Comparison of ENCODE assay signal across 8 mouse cellular contexts in the genomic region with DNA sequence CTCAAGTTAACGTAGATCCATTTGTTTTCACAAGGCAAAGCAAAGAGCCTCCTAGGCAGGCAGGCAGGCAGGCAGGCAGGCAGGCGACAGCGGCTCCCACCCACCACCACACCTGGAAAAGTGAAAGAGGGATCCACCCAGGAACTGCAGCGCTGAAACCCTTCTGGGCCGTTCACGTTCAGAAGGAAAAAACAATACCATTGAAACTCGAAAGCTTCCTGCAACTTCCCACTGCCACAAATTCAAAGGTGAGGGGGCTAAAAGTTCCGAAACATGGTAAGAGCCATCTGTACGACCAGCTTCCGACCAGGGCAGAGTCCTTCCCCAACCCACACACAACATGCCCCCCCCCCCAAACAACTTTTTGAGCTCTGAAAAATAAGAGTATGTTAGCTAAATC. TPM values are rescaled to one million over a fixed set of nuclear protein-coding genes. Genes with fewer than 3 reads are reported as not detected.
DNase-seq lines count a peak whose midpoint lies in the region; ATAC-seq and TF ChIP-seq lines count a peak whose summit lies in the region.

No protein-coding gene starts in this region.

- H3K9me3 ChIP-seq in heart, embryonic 10.5 days, result no peaks in the 10 kb centered on the region
- H3K9me3 ChIP-seq in midbrain, embryonic 16.5 days (replicated peaks; ENCODE audit: control insufficient read depth, low read length, poor library complexity, severe bottlenecking), result no peaks in the 10 kb centered on the region

- peaks cover 30% of the 10 kb centered on the region for H3K36me3 ChIP-seq in heart, adult 2 months (ENCODE audit: control insufficient read depth, insufficient read depth, low read length)
- H3K36me3 ChIP-seq in heart, embryonic 10.5 days, result peaks cover 2% of the 10 kb centered on the region; the same call in 1 of the 2 replicates
- H3K36me3 ChIP-seq in midbrain, embryonic 16.5 days (ENCODE audit: control insufficient read depth, insufficient read depth, low read length), result no peaks in the 10 kb centered on the region

- under 1% methylated on average over 10 of the region's 10 CpGs for WGBS in heart, adult 2 months
- 1% methylated on average over 10 of the region's 10 CpGs for WGBS in bone marrow, adult 2 months
- under 1% methylated on average over 10 of the region's 10 CpGs for WGBS in heart, embryonic 10.5 days
- 0% methylated on average over 10 of the region's 10 CpGs for WGBS in midbrain, embryonic 16.5 days

- peaks cover 8% of the 10 kb centered on the region; the same call in 1 of the 2 replicates for H3K79me2 ChIP-seq in heart, adult 2 months (replicated peaks; ENCODE audit: control insufficient read depth, insufficient read depth, low read length)

- peak; percentile 49 to 55 for DNase-seq in heart, adult 2 months
- DNase-seq in heart, postnatal 4 days, result no peak
- peak; percentile 79 for DNase-seq in heart, embryonic 10.5 days (ENCODE audit: low spot score)
- DNase-seq in kidney, postnatal 4 days, result peak; percentile 34 to 52
- DNase-seq in left cerebral cortex, adult 9 months (ENCODE audit: low spot score in 2 of 2), result no peak
- no peak for DNase-seq in adrenal gland, postnatal 4 days (ENCODE audit: low spot score in 2 of 2)

- TF ChIP-seq CTCF in heart, adult 2 months (IDR thresholded peaks at IDR 0.05), result no peak
- TF ChIP-seq CTCF in bone marrow, adult 2 months (IDR thresholded peaks at IDR 0.05; ENCODE audit: control insufficient read depth, insufficient read depth, low read length), result no peak

- intact Hi-C loops in heart, adult 2 months (cut with DNase I), result loop anchor here (1.0 to 2.0 kb wide), 2 partner anchors 13 to 17 kb away; no protein-coding TSS in a partner anchor

- peak overlapping the region; percentile 63 for H3K4me2 ChIP-seq in midbrain, embryonic 16.5 days (ENCODE audit: low read length)

- H3K9ac ChIP-seq in heart, adult 2 months (ENCODE audit: low read depth, low read length), result peak overlapping the region; percentile 68
- peak overlapping the region; percentile 62 for H3K9ac ChIP-seq in midbrain, embryonic 16.5 days (ENCODE audit: low read depth, low read length)

- H3K4me1 ChIP-seq in heart, adult 2 months (ENCODE audit: control insufficient read depth, insufficient read depth, low read length), result peaks cover 7% of the 10 kb centered on the region
- no peaks in the 10 kb centered on the region for H3K4me1 ChIP-seq in bone marrow, adult 2 months (ENCODE audit: control insufficient read depth, insufficient read depth, low read length)
- peaks cover 17% of the 10 kb centered on the region for H3K4me1 ChIP-seq in heart, embryonic 10.5 days
- peaks cover 27% of the 10 kb centered on the region for H3K4me1 ChIP-seq in midbrain, embryonic 16.5 days (ENCODE audit: control insufficient read depth, insufficient read depth, low read length)

- peak overlapping the region; percentile 85 for H3K27ac ChIP-seq in heart, adult 2 months
- H3K27ac ChIP-seq in bone marrow, adult 2 months (ENCODE audit: control insufficient read depth, insufficient read depth, low read depth, low read length, poor library complexity), result no peak overlapping the region
- H3K27ac ChIP-seq in heart, embryonic 10.5 days, result peak overlapping the region; percentile 96
- peak overlapping the region; percentile 53; the same call in 1 of the 2 replicates for H3K27ac ChIP-seq in midbrain, embryonic 16.5 days (ENCODE audit: low read length)

- TF ChIP-seq EP300 in heart, adult 2 months (IDR thresholded peaks at IDR 0.05; ENCODE audit: insufficient read depth, low read depth, low read length), result no peak

- no peak for TF ChIP-seq POLR2A in heart, adult 2 months (IDR thresholded peaks at IDR 0.05; ENCODE audit: insufficient read depth, low read depth, low read length)
- TF ChIP-seq POLR2A in bone marrow, adult 2 months (IDR thresholded peaks at IDR 0.05; ENCODE audit: borderline replicate concordance, control insufficient read depth, low read depth, low read length), result no peak

- H3K27me3 ChIP-seq in heart, adult 2 months (ENCODE audit: control insufficient read depth, insufficient read depth, low read length), result no peaks in the 10 kb centered on the region
- no peaks in the 10 kb centered on the region for H3K27me3 ChIP-seq in heart, embryonic 10.5 days (ENCODE audit: insufficient read depth, poor library complexity, severe bottlenecking)
- H3K27me3 ChIP-seq in midbrain, embryonic 16.5 days (ENCODE audit: control insufficient read depth, insufficient read depth, low read depth, low read length), result no peaks in the 10 kb centered on the region

- no peak for ATAC-seq in midbrain, embryonic 16.5 days

- H3K4me3 ChIP-seq in heart, adult 2 months, result peak overlapping the region; percentile 63
- peak overlapping the region; percentile 56 for H3K4me3 ChIP-seq in bone marrow, adult 2 months (replicated peaks; ENCODE audit: control insufficient read depth, low read depth, low read length)
- H3K4me3 ChIP-seq in heart, embryonic 10.5 days, result peak overlapping the region; percentile 77
- H3K4me3 ChIP-seq in midbrain, embryonic 16.5 days (ENCODE audit: low read depth, low read length), result peak overlapping the region; percentile 74

RNA-seq across cellular contexts. Expression of a gene that starts 0.9 kb away (rescaled TPM):
- 10 to 100 TPM; 53.4 to 61.4 TPM for total RNA-seq in heart, adult 2 months (2021)
- polyA plus RNA-seq in heart, adult 2 months (2012; rRNA removed), result 26.5 and 54.5 TPM in 2 replicates
- 100 to 1,000 TPM; 161 to 162 TPM for total RNA-seq in heart, postnatal 4 days (2021)
- polyA plus RNA-seq in bone marrow, adult 2 months (2011; ENCODE audit: insufficient read depth, insufficient read length, low replicate concordance, missing spikeins), result 11.0 and 25.2 TPM in 2 replicates
- 65.2 and 91.5 TPM in 2 replicates for polyA plus RNA-seq in heart, embryonic 10.5 days (2016; fragmentation: Nextera tagmentation; extraction: Ambion mirVana)
- 29.9 and 30.1 TPM in 2 replicates for polyA plus RNA-seq in midbrain, embryonic 16.5 days (2015; fragmentation: Nextera tagmentation; extraction: Ambion mirVana)
- total RNA-seq in adrenal gland, postnatal 4 days (2021), result 100 to 1,000 TPM; 157 to 165 TPM

RNA-seq across cellular contexts. Expression of a gene that starts 9.2 kb away (rescaled TPM):
- not detected for total RNA-seq in heart, adult 2 months (2021)
- polyA plus RNA-seq in heart, adult 2 months (2012; rRNA removed), result not detected in 2 replicates
- total RNA-seq in heart, postnatal 4 days (2021), result under 1 TPM in 1 of 2 experiments, not detected in 1; 0.11 TPM
- polyA plus RNA-seq in bone marrow, adult 2 months (2011; ENCODE audit: insufficient read depth, insufficient read length, low replicate concordance, missing spikeins), result 0.50 TPM in 1 of 2 replicates, not detected in the other
- 0.21 and 0.29 TPM in 2 replicates for polyA plus RNA-seq in heart, embryonic 10.5 days (2016; fragmentation: Nextera tagmentation; extraction: Ambion mirVana)
- 0.26 and 0.39 TPM in 2 replicates for polyA plus RNA-seq in midbrain, embryonic 16.5 days (2015; fragmentation: Nextera tagmentation; extraction: Ambion mirVana)
- under 1 TPM; 0.22 to 0.42 TPM for total RNA-seq in adrenal gland, postnatal 4 days (2021)

RNA-seq across cellular contexts. Expression of a gene that starts 20.9 kb away (rescaled TPM):
- total RNA-seq in heart, adult 2 months (2021), result 10 to 100 TPM; 21.8 to 28.0 TPM
- 18.0 and 19.6 TPM in 2 replicates for polyA plus RNA-seq in heart, adult 2 months (2012; rRNA removed)
- 100 to 1,000 TPM; 109 to 112 TPM for total RNA-seq in heart, postnatal 4 days (2021)
- 46.2 and 93.3 TPM in 2 replicates for polyA plus RNA-seq in bone marrow, adult 2 months (2011; ENCODE audit: insufficient read depth, insufficient read length, low replicate concordance, missing spikeins)
- 347 and 370 TPM in 2 replicates for polyA plus RNA-seq in heart, embryonic 10.5 days (2016; fragmentation: Nextera tagmentation; extraction: Ambion mirVana)
- polyA plus RNA-seq in midbrain, embryonic 16.5 days (2015; fragmentation: Nextera tagmentation; extraction: Ambion mirVana), result 177 and 185 TPM in 2 replicates
- 10 to 100 TPM; 87.7 to 89.0 TPM for total RNA-seq in adrenal gland, postnatal 4 days (2021)

RNA-seq across cellular contexts. Expression of a gene that starts 28.2 kb away (rescaled TPM):
- total RNA-seq in heart, adult 2 months (2021), result 1 to 10 TPM; 5.8 to 5.9 TPM
- not detected in 2 replicates for polyA plus RNA-seq in heart, adult 2 months (2012; rRNA removed)
- 10 to 100 TPM; 15.3 to 22.6 TPM for total RNA-seq in heart, postnatal 4 days (2021)
- not detected in 2 replicates for polyA plus RNA-seq in bone marrow, adult 2 months (2011; ENCODE audit: insufficient read depth, insufficient read length, low replicate concordance, missing spikeins)
- polyA plus RNA-seq in heart, embryonic 10.5 days (2016; fragmentation: Nextera tagmentation; extraction: Ambion mirVana), result not detected in 2 replicates
- not detected in 2 replicates for polyA plus RNA-seq in midbrain, embryonic 16.5 days (2015; fragmentation: Nextera tagmentation; extraction: Ambion mirVana)
- total RNA-seq in adrenal gland, postnatal 4 days (2021), result not detected

RNA-seq across cellular contexts. Expression of a gene that starts 28.5 kb away (rescaled TPM):
- 10 to 100 TPM; 11.5 to 14.2 TPM for total RNA-seq in heart, adult 2 months (2021)
- polyA plus RNA-seq in heart, adult 2 months (2012; rRNA removed), result 6.8 and 10.4 TPM in 2 replicates
- total RNA-seq in heart, postnatal 4 days (2021), result 10 to 100 TPM; 18.9 to 20.2 TPM
- 20.4 and 23.6 TPM in 2 replicates for polyA plus RNA-seq in bone marrow, adult 2 months (2011; ENCODE audit: insufficient read depth, insufficient read length, low replicate concordance, missing spikeins)
- polyA plus RNA-seq in heart, embryonic 10.5 days (2016; fragmentation: Nextera tagmentation; extraction: Ambion mirVana), result 30.8 and 39.9 TPM in 2 replicates
- polyA plus RNA-seq in midbrain, embryonic 16.5 days (2015; fragmentation: Nextera tagmentation; extraction: Ambion mirVana), result 52.3 and 53.6 TPM in 2 replicates
- total RNA-seq in adrenal gland, postnatal 4 days (2021), result 10 to 100 TPM; 26.7 to 28.6 TPM

Comparison
In these comparisons a context has a peak if more than half of its experiments do, and no peak if none do; other contexts are left out.
1. DNase-seq: peak in heart, adult 2 months (2 of 2), heart, embryonic 10.5 days (single experiment) and kidney, postnatal 4 days (2 of 2); none in heart, postnatal 4 days (single experiment), left cerebral cortex, adult 9 months (0 of 2) and adrenal gland, postnatal 4 days (0 of 2).
2. Peak in every context shown above with its lines, with median percentiles within 50 percentile points of each other: H3K4me3 ChIP-seq.